Mouse (Mus musculus) MEL (cell line): Measurements from ENCODE around the gene Chd3.

Source experiments
- BHLHE40 ChIP-seq: IDR thresholded peaks from 2 replicates; pipeline ENCODE4 v1.6.1; 2012; ENCODE audit warnings: low read depth, mild to moderate bottlenecking, inconsistent platforms, low read length, improper control_type of control experiment, borderline replicate concordance
- CHD2 ChIP-seq: IDR thresholded peaks from 2 replicates; pipeline ENCODE4 v1.6.1; 2011; ENCODE audit warnings: low read length, improper control_type of control experiment
- CTCF ChIP-seq, 3 experiments: IDR thresholded peaks in 2 of 3; conservative IDR thresholded peaks in 1 of 3; 2 replicates each; pipeline ENCODE4 v1.5.1; 2011 to 2012; ENCODE audit warnings: low read length in 3 of 3, low read depth in 2 of 3, mild to moderate bottlenecking in 2 of 3, improper control_type of control experiment in 1 of 3, inconsistent platforms in 1 of 3, mixed read lengths in 1 of 3, moderate library complexity in 1 of 3; ENCODE audit not compliant: control insufficient read depth in 1 of 3, insufficient read depth in 1 of 3, poor library complexity in 1 of 3, severe bottlenecking in 1 of 3
- E2F4 ChIP-seq: IDR thresholded peaks from 2 replicates; pipeline ENCODE4 v1.6.1; 2011; ENCODE audit warnings: low read depth, low read length, improper control_type of control experiment, borderline replicate concordance
- EP300 ChIP-seq, 2 experiments: IDR thresholded peaks; 2 replicates each; pipeline ENCODE4 v1.6.1; 2011; ENCODE audit warnings: improper control_type of control experiment in 2 of 2, low read length in 2 of 2, low read depth in 1 of 2, mild to moderate bottlenecking in 1 of 2
- GATA1 ChIP-seq: IDR thresholded peaks from 2 replicates; pipeline ENCODE4 v1.6.1; 2011; ENCODE audit warnings: low read depth, low read length, improper control_type of control experiment
- MAZ ChIP-seq: IDR thresholded peaks from 2 replicates; pipeline ENCODE4 v1.6.1; 2012; ENCODE audit warnings: low read depth, mild to moderate bottlenecking, inconsistent platforms, low read length, improper control_type of control experiment
- MXI1 ChIP-seq: IDR thresholded peaks from 2 replicates; pipeline ENCODE4 v1.6.1; 2011; ENCODE audit warnings: mild to moderate bottlenecking, low read depth, low read length, improper control_type of control experiment
- MYC ChIP-seq: IDR thresholded peaks from 2 replicates; pipeline ENCODE4 v1.6.1; 2011; ENCODE audit warnings: low read depth, mild to moderate bottlenecking, low read length, improper control_type of control experiment, moderate library complexity
- POLR2A ChIP-seq, 2 experiments: IDR thresholded peaks; 2 replicates each; pipeline ENCODE4 v1.6.1; 2011 to 2012; ENCODE audit warnings: low read length in 2 of 2, mild to moderate bottlenecking in 2 of 2, control low read depth in 1 of 2, improper control_type of control experiment in 1 of 2, low read depth in 1 of 2, moderate library complexity in 1 of 2; ENCODE audit not compliant: control insufficient read depth in 1 of 2, insufficient read depth in 1 of 2, poor library complexity in 1 of 2
- RAD21 ChIP-seq: IDR thresholded peaks from 2 replicates; pipeline ENCODE4 v1.6.1; 2011; ENCODE audit warnings: mild to moderate bottlenecking, low read depth, low read length, improper control_type of control experiment
- TBP ChIP-seq: IDR thresholded peaks from 2 replicates; pipeline ENCODE4 v1.8.0; 2011; ENCODE audit warnings: low read depth, low read length, improper control_type of control experiment
- USF1 ChIP-seq: IDR thresholded peaks from 2 replicates; pipeline ENCODE4 v1.6.1; 2014; ENCODE audit warnings: low read depth, mild to moderate bottlenecking, inconsistent platforms, low read length, improper control_type of control experiment, moderate library complexity

DNA sequence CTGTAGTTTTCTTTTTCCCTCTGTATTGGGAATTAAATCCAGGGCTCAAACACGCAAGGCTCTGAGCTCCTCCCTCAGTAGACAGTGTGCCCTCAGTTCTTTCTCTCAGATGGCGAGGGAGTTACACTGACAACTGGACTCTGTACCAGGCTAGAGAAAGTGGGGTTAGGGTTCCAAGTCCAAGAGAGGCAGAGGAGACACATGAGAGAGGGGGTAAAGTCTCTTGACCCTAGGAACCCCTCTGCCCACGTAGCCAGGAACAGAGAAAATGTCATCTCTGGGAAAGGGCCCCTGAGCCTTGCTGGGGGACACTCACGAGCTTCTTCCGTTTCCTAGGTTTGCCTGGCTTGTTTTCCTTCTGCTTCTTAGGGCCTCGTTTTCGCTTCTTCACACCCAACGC lies 4.8 kb downstream of the Chd3 start:
- TF ChIP-seq MXI1 (no peak), EP300 (IDR thresholded peaks at IDR 0.05; ENCODE audit: low read depth in 1 of 2, low read length in 2 of 2) (no peak), CTCF (IDR thresholded peaks at IDR 0.05 in 2 of 3, conservative IDR thresholded peaks at IDR 0.05 in 1 of 3; ENCODE audit: control insufficient read depth in 1 of 3, insufficient read depth in 1 of 3, low read depth in 2 of 3, low read length in 3 of 3, poor library complexity in 1 of 3, severe bottlenecking in 1 of 3) (no peak), GATA1 (no peak), POLR2A (IDR thresholded peaks at IDR 0.05; ENCODE audit: control insufficient read depth in 1 of 2, insufficient read depth in 1 of 2, low read depth in 1 of 2, low read length in 2 of 2, poor library complexity in 1 of 2) (no peak), MAZ (no peak), MYC (no peak), CHD2 (no peak), RAD21 (no peak), E2F4 (no peak), TBP (no peak), USF1 (no peak), BHLHE40 (no peak)
